Mouse (Mus musculus): ENCODE measurements at regions not wholly inside any gene's neighbourhood (a gene's known extent, or its start where the extent isn't known, plus 50 kb on each side); places are given as distances from the start of the nearest gene placed in this dataset.

DNA sequence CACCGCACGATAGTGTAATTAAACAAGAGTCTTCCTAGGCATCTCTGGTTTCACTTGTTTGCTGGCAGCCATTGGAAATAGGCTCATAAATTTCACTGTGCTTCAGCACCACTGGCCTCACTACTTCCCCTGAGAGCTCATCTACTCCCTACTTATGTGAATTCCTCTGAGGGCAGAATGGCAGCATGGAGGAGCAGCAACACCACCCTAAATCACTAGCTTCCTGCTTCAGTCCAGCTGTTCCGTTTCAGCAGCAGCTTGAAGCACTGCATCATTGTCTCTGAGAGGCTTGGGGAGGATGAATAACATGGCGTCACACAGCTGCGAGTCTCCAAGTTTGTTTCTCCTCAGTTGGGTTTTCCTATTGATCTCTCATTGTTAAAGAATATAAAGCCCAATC, 712.1 kb downstream of the Tlr4 start:
- WGBS, result 79% methylated on average over 5 of the region's 5 CpGs
- no peaks in the 10 kb centered on the region for H3K4me1 ChIP-seq (ENCODE audit: control insufficient read depth, insufficient read depth)
- H3K27me3 ChIP-seq (ENCODE audit: control insufficient read depth, insufficient read depth, low read length), result no peaks in the 10 kb centered on the region
- no peak overlapping the region for H3K4me2 ChIP-seq (ENCODE audit: low read depth, low read length)
- DNase-seq (ENCODE audit: low spot score), result no peak
- no peaks in the 10 kb centered on the region for H3K36me3 ChIP-seq (replicated peaks; ENCODE audit: control insufficient read depth, insufficient read depth, low read length)
- no peak for ATAC-seq (ENCODE audit: insufficient read depth, low read depth)
- H3K9me3 ChIP-seq (replicated peaks; ENCODE audit: control insufficient read depth, low read length), result no peaks in the 10 kb centered on the region
- H3K27ac ChIP-seq (ENCODE audit: low read depth), result no peak overlapping the region
- no peak overlapping the region for H3K9ac ChIP-seq (replicated peaks; ENCODE audit: low read depth, low read length)
- H3K4me3 ChIP-seq (ENCODE audit: low read depth, low read length), result no peak overlapping the region
- TF ChIP-seq CTCF (IDR thresholded peaks at IDR 0.05; ENCODE audit: low read depth), result no peak
- TF ChIP-seq EP300 (IDR thresholded peaks at IDR 0.05; ENCODE audit: low read depth), result no peak

GRCm38 (mm10) chr4:67546013-67546412, 718.6 kb downstream of the Tlr4 start:
- no peak for TF ChIP-seq EP300 (IDR thresholded peaks at IDR 0.05; ENCODE audit: low read depth)
- no peak for TF ChIP-seq CTCF (IDR thresholded peaks at IDR 0.05; ENCODE audit: low read depth)
- Histone ChIP-seq H3K36me3 (replicated peaks; ENCODE audit: control insufficient read depth, insufficient read depth, low read length) (no peaks in the 10 kb centered on the region), H3K27ac (ENCODE audit: low read depth) (no peak overlapping the region), H3K4me3 (ENCODE audit: low read depth, low read length) (no peak overlapping the region), H3K4me1 (ENCODE audit: control insufficient read depth, insufficient read depth) (no peaks in the 10 kb centered on the region), H3K9me3 (replicated peaks; ENCODE audit: control insufficient read depth, low read length) (no peaks in the 10 kb centered on the region), H3K27me3 (ENCODE audit: control insufficient read depth, insufficient read depth, low read length) (no peaks in the 10 kb centered on the region), H3K4me2 (ENCODE audit: low read depth, low read length) (no peak overlapping the region), H3K9ac (replicated peaks; ENCODE audit: low read depth, low read length) (no peak overlapping the region)
- DNase-seq (ENCODE audit: low spot score) (no peak), ATAC-seq (ENCODE audit: insufficient read depth, low read depth) (no peak)
- WGBS, result 44% methylated on average over 1 of the region's 1 CpGs

DNA sequence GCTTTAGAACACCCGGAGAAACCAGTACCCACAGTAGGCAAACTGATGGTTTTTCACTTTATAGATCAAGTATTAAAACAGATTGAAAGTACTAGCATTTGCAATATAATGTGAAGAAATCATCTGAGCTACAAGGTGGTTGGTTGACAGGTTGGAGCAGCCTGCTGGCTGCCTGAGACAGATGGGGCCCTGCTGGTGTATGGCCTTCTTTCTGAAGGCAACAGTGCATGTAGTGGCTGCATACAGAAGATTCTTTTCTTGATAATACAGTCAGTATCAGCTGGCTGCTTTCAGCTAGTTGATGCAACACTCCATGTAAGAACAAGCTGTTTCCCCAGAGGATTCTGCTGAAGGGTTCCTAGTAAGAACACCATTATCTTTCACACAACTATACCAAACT, 720.6 kb downstream of the Tlr4 start:
- Histone ChIP-seq H3K27ac (ENCODE audit: low read depth) (no peak overlapping the region), H3K27me3 (ENCODE audit: control insufficient read depth, insufficient read depth, low read length) (no peaks in the 10 kb centered on the region), H3K36me3 (replicated peaks; ENCODE audit: control insufficient read depth, insufficient read depth, low read length) (no peaks in the 10 kb centered on the region), H3K9me3 (replicated peaks; ENCODE audit: control insufficient read depth, low read length) (no peaks in the 10 kb centered on the region), H3K4me2 (ENCODE audit: low read depth, low read length) (no peak overlapping the region), H3K4me1 (ENCODE audit: control insufficient read depth, insufficient read depth) (no peaks in the 10 kb centered on the region), H3K4me3 (ENCODE audit: low read depth, low read length) (no peak overlapping the region), H3K9ac (replicated peaks; ENCODE audit: low read depth, low read length) (no peak overlapping the region)
- ATAC-seq (ENCODE audit: insufficient read depth, low read depth) (no peak), DNase-seq (ENCODE audit: low spot score) (no peak)
- TF ChIP-seq EP300 (IDR thresholded peaks at IDR 0.05; ENCODE audit: low read depth) (no peak), CTCF (IDR thresholded peaks at IDR 0.05; ENCODE audit: low read depth) (no peak)
- WGBS, result 91% methylated on average over 1 of the region's 1 CpGs

DNA sequence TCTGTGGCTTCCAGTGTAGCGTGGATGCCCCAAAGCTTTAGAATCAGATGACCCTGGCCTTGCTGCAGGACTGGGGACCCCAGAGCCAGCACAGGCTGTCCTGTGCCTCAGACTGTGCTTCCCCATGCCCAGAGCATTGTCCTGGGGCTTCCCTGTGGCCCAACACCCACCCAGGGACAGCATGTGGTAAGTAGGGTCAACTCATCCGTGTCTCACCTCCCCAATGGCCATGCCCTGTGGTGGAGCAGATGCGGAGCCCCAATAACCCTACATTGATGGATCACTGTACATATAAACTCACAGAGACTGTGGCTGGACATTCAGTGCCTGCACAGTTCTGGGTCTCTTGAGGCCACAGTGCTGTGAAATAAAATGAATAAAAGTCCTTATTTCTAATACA, 726.1 kb downstream of the Tlr4 start:
- H3K36me3 ChIP-seq (replicated peaks; ENCODE audit: control insufficient read depth, insufficient read depth, low read length), result no peaks in the 10 kb centered on the region
- no peak overlapping the region for H3K4me2 ChIP-seq (ENCODE audit: low read depth, low read length)
- TF ChIP-seq EP300 (IDR thresholded peaks at IDR 0.05; ENCODE audit: low read depth) (no peak), CTCF (IDR thresholded peaks at IDR 0.05; ENCODE audit: low read depth) (no peak)
- no peak for ATAC-seq (ENCODE audit: insufficient read depth, low read depth)
- H3K4me1 ChIP-seq (ENCODE audit: control insufficient read depth, insufficient read depth), result no peaks in the 10 kb centered on the region
- no peaks in the 10 kb centered on the region for H3K9me3 ChIP-seq (replicated peaks; ENCODE audit: control insufficient read depth, low read length)
- no peak overlapping the region for H3K27ac ChIP-seq (ENCODE audit: low read depth)
- H3K4me3 ChIP-seq (ENCODE audit: low read depth, low read length), result no peak overlapping the region
- 77% methylated on average over 3 of the region's 3 CpGs for WGBS
- no peaks in the 10 kb centered on the region for H3K27me3 ChIP-seq (ENCODE audit: control insufficient read depth, insufficient read depth, low read length)
- no peak for DNase-seq (ENCODE audit: low spot score)
- no peak overlapping the region for H3K9ac ChIP-seq (replicated peaks; ENCODE audit: low read depth, low read length)

DNA sequence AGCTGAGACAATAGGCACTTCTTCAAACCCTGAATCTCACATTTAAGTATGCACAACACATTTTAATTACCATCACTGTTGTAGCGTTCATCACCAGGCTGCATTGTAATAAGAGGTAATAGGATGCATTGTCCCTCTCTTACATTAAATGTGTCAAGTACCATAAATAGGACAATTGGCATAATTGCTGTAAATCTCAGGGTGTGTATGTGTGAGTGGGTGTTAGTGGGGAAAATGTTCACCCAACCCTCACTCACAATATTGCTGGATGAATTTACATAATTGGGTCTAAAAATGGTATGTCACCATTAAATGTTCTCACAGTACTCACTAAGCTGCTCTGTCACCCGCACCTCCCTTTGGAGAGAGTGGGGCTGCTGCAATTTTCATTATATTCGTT, 747.4 kb downstream of the Tlr4 start:
- no peak overlapping the region for H3K4me3 ChIP-seq (ENCODE audit: low read depth, low read length)
- H3K36me3 ChIP-seq (replicated peaks; ENCODE audit: control insufficient read depth, insufficient read depth, low read length), result no peaks in the 10 kb centered on the region
- 69% methylated on average over 3 of the region's 3 CpGs for WGBS
- no peak overlapping the region for H3K4me2 ChIP-seq (ENCODE audit: low read depth, low read length)
- no peak for DNase-seq (ENCODE audit: low spot score)
- no peak for ATAC-seq (ENCODE audit: insufficient read depth, low read depth)
- no peak overlapping the region for H3K9ac ChIP-seq (replicated peaks; ENCODE audit: low read depth, low read length)
- H3K9me3 ChIP-seq (replicated peaks; ENCODE audit: control insufficient read depth, low read length), result no peaks in the 10 kb centered on the region
- TF ChIP-seq CTCF (IDR thresholded peaks at IDR 0.05; ENCODE audit: low read depth) (no peak), EP300 (IDR thresholded peaks at IDR 0.05; ENCODE audit: low read depth) (no peak)
- no peaks in the 10 kb centered on the region for H3K4me1 ChIP-seq (ENCODE audit: control insufficient read depth, insufficient read depth)
- no peaks in the 10 kb centered on the region for H3K27me3 ChIP-seq (ENCODE audit: control insufficient read depth, insufficient read depth, low read length)
- H3K27ac ChIP-seq (ENCODE audit: low read depth), result no peak overlapping the region

DNA sequence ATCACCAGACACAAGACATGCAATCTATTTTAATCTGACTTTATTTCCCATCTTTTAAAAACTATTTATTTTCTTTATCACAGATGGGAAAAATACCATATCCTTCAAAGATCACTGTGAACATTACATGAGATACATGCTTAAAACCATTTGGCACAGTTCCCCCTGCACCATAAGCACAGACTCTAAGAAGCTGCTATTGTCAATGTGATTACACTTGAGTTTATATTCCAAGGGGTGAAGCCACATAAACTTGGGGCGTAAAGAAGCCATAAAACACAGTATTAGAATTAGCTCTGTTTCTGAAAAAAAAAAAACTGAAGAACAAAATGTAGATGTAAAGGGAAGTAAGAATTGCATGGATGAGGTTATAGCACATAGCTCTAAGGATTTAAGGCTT, 762.1 kb downstream of the Tlr4 start:
- WGBS, result 85% methylated on average over 1 of the region's 1 CpGs
- Histone ChIP-seq H3K4me3 (ENCODE audit: low read depth, low read length) (no peak overlapping the region), H3K9ac (replicated peaks; ENCODE audit: low read depth, low read length) (no peak overlapping the region), H3K4me1 (ENCODE audit: control insufficient read depth, insufficient read depth) (no peaks in the 10 kb centered on the region), H3K9me3 (replicated peaks; ENCODE audit: control insufficient read depth, low read length) (no peaks in the 10 kb centered on the region), H3K4me2 (ENCODE audit: low read depth, low read length) (no peak overlapping the region), H3K27me3 (ENCODE audit: control insufficient read depth, insufficient read depth, low read length) (no peaks in the 10 kb centered on the region), H3K36me3 (replicated peaks; ENCODE audit: control insufficient read depth, insufficient read depth, low read length) (no peaks in the 10 kb centered on the region), H3K27ac (ENCODE audit: low read depth) (no peak overlapping the region)
- ATAC-seq (ENCODE audit: insufficient read depth, low read depth) (no peak), DNase-seq (ENCODE audit: low spot score) (no peak)
- TF ChIP-seq CTCF (IDR thresholded peaks at IDR 0.05; ENCODE audit: low read depth) (no peak), EP300 (IDR thresholded peaks at IDR 0.05; ENCODE audit: low read depth) (no peak)

All from heart, postnatal 0 days (tissue).